Mouse (Mus musculus) heart, adult 11 months (tissue): ENCODE measurements at regions not wholly inside any gene's neighbourhood (a gene's known extent, or its start where the extent isn't known, plus 50 kb on each side); places are given as distances from the start of the nearest gene placed in this dataset.

Source experiments
- DNase-seq: peaks from one replicate; pipeline ENCODE4 v3.0.0; 2022

GRCm38 (mm10) chr13:112187226-112187625 is 101.0 kb upstream of the Ankrd55 start:
- peak; percentile 91 for DNase-seq

GRCm38 (mm10) chr13:112188313-112188712 is 99.9 kb upstream of the Ankrd55 start:
- DNase-seq, result peak; percentile 96

- peak; percentile 72 for DNase-seq
These were observed 99.3 kb upstream of the Ankrd55 start for GRCm38 (mm10) chr13:112188741-112189476.

- DNase-seq, result no peak
These were observed 98.6 kb upstream of the Ankrd55 start for GRCm38 (mm10) chr13:112189605-112190004.

GRCm38 (mm10) chr13:112192192-112192905 is 95.9 kb upstream of the Ankrd55 start:
- peak; percentile 57 for DNase-seq

- peak; percentile 72 for DNase-seq
These were observed 94.6 kb upstream of the Ankrd55 start for GRCm38 (mm10) chr13:112193676-112194075.

- DNase-seq, result peak; percentile 62
These were observed 93.3 kb upstream of the Ankrd55 start for GRCm38 (mm10) chr13:112194991-112195390.

GRCm38 (mm10) chr13:112196789-112197188 is 91.5 kb upstream of the Ankrd55 start:
- peak; percentile 97 for DNase-seq

GRCm38 (mm10) chr13:112203721-112204120 is 84.5 kb upstream of the Ankrd55 start:
- peak; percentile 68 for DNase-seq

GRCm38 (mm10) chr13:112204204-112204603 is 84.0 kb upstream of the Ankrd55 start:
- peak; percentile 52 for DNase-seq

GRCm38 (mm10) chr13:112204813-112205212 is 83.4 kb upstream of the Ankrd55 start:
- DNase-seq, result peak; percentile 78

GRCm38 (mm10) chr13:112207617-112208235 is 80.5 kb upstream of the Ankrd55 start:
- peak; percentile 86 for DNase-seq

- peak; percentile 83 for DNase-seq
These were observed 76.4 kb upstream of the Ankrd55 start for GRCm38 (mm10) chr13:112211841-112212240.

GRCm38 (mm10) chr13:112212391-112212790 is 75.9 kb upstream of the Ankrd55 start:
- peak; percentile 80 for DNase-seq

GRCm38 (mm10) chr13:112213652-112214081 is 74.6 kb upstream of the Ankrd55 start:
- DNase-seq, result peak; percentile 80

- no peak for DNase-seq
These were observed 72.2 kb upstream of the Ankrd55 start for GRCm38 (mm10) chr13:112216084-112216483.

- DNase-seq, result no peak
These were observed 69.9 kb upstream of the Ankrd55 start for GRCm38 (mm10) chr13:112218389-112218788.

GRCm38 (mm10) chr13:112220184-112220583 is 68.1 kb upstream of the Ankrd55 start:
- DNase-seq, result no peak

- no peak for DNase-seq
These were observed 64.6 kb upstream of the Ankrd55 start for GRCm38 (mm10) chr13:112223616-112224015.

- DNase-seq, result no peak
These were observed 60.5 kb upstream of the Ankrd55 start for GRCm38 (mm10) chr13:112227766-112228165.

- no peak for DNase-seq
These were observed 59.4 kb upstream of the Ankrd55 start for GRCm38 (mm10) chr13:112228846-112229245.

- DNase-seq, result no peak
These were observed 58.1 kb upstream of the Ankrd55 start for GRCm38 (mm10) chr13:112230176-112230575.

- no peak for DNase-seq
These were observed 53.6 kb upstream of the Ankrd55 start for GRCm38 (mm10) chr13:112234695-112235094.

GRCm38 (mm10) chr13:112236956-112237355 is 51.3 kb upstream of the Ankrd55 start:
- no peak for DNase-seq
